Mouse (Mus musculus) kidney, postnatal 10 days (tissue): ENCODE results near the gene Zfp628.
A peak's percentile ranks its signal among the peaks of the same experiment; 100 is the strongest.

ENCODE experiments used
- DNase-seq: peaks from one replicate; pipeline ENCODE4 v3.0.0; 2021; ENCODE audit warnings: mixed read lengths

The Zfp628 gene

DNA sequence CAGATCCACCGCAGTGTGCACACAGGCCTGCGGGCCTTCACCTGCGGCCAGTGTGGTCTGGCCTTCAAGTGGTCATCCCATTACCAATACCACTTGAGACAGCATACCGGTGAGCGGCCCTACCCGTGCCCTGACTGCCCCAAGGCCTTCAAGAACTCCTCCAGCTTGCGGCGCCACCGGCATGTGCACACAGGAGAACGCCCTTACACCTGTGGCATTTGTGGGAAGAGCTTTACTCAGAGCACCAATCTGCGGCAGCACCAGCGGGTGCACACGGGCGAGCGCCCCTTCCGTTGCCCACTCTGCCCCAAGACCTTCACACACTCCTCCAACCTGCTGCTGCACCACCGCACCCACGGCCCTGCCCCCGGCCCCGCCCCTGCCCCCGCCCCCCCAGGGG lies 4.1 kb downstream of the Zfp628 start:
- DNase-seq: no peak

DNA sequence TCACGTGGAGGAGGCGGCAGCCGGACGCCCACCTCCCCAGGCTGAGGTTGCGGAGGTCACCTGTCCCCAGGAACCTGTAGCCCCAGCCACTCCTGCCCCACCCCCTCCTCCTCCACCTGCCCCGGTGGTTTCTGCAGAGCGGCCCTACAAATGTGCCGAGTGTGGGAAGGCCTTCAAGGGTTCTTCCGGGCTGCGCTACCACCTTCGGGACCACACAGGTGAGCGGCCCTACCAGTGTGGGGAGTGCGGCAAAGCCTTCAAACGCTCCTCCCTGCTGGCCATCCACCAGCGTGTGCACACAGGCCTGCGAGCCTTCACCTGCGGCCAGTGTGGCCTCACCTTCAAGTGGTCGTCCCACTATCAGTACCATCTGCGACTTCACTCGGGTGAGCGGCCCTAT lies 5.0 kb downstream of the Zfp628 start:
- DNase-seq: no peak

DNA sequence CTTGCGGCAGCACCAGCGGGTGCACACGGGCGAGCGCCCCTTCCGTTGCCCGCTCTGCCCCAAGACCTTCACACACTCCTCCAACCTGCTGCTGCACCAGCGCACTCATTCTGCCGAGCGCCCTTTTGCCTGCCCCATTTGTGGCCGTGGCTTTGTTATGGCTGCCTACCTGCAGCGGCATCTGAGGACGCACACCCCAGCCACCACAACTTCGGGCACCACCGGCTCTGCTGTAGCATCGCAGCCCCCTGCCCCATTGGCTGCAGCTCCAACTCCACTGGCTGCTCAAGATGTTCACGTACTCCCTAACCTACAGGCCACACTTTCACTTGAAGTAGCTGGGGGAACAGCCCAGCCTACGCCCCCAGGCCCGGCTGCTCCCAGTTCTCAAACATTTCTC lies 5.5 kb downstream of the Zfp628 start:
- no peak for DNase-seq

DNA sequence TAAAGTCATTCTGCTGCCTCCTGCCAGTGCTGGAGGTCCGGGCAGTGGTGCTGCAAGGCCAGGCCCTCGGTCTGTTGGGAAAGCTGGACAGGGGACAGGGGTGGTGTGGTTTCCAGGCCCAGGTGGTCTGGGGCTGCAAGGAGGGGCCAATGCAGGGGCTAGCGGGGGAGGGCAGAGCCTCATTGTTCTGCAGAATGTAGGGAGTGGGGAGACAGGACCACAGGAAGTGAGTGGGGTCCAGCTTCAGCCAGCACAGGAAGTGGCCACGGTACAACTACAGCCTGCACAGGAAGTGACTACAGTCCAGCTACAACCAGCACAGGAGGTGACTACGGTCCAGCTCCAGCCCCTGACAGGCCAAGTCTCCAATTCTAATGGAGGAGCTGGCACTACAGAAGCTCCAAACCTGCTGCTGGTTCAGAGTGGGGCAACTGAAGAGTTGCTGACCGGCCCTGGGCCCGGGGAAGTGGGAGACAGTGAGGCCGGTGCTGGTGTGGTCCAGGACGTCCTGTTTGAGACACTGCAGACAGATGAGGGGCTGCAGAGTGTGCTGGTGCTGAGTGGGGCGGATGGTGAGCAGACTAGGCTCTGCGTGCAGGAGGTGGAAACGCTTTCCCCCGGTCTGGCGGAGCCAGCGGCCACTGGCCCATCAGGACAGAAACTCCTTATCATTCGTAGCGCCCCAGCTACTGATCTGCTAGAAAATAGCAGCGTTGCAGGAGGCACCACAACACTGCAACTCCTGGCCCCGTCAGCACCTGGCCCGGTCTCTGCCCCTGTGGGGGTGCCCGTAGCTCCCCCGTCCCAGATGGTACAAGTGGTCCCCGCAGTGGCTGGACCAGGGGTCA lies 6.2 kb downstream of the Zfp628 start:
- peak; percentile 54 for DNase-seq

DNA sequence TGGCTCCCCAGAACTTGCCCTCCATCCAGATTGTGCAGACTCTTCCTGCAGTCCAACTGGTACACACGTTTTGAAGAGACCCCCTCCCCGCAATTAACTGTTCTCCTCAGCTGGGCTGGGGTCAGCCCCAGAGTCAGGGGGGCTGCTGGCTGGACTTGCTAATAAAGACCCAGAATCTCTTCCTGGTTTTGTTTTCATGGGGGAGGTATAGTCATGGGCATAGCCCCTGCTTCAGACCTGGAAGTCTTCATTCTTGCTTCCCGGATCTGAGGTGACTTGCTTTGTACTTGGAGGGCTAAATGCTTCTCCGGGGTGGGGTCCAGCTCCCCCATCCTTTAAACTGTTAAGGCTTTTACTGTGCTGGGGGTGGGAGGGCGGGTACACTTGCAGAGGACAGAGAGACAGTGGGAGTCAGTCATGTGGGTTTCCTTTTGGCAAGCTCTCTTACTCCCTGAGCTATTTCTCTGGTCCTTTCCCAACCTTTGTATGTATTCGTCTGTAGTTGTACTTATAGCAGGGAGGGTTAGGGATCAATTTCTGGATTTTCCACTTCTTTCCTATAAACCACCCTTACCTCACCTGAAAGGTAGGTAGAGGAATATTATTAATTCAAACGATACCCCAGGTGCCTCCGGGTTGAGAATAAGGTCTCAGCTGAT lies 6.9 kb downstream of the Zfp628 start, which contains the start of gene Nat14:
Gene Nat14, plus strand, starts transcription at position 205 of the 659 bp plus-strand sequence.
- DNase-seq: no peak

DNA sequence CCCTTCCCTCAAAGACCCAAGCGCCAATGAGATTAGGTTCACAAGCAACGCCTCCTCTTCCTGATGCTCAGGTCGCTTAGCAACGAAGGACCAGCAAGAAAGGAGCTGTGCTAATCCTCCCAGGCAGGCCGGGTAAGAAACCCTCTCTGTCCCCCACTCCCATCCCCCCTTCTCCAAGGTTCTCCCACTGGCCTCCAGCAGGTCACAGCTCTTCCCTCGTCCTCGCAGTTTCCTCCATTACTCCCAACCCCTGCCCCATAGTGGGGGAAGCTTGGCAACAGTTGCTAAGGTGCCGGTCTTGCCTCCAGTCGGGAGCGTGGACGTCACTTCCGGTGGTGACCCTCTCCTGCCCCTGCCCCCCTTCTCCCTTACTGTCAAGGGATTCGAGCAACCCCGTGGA lies 7.5 kb downstream of the Zfp628 start:
- DNase-seq: peak; percentile 87

DNA sequence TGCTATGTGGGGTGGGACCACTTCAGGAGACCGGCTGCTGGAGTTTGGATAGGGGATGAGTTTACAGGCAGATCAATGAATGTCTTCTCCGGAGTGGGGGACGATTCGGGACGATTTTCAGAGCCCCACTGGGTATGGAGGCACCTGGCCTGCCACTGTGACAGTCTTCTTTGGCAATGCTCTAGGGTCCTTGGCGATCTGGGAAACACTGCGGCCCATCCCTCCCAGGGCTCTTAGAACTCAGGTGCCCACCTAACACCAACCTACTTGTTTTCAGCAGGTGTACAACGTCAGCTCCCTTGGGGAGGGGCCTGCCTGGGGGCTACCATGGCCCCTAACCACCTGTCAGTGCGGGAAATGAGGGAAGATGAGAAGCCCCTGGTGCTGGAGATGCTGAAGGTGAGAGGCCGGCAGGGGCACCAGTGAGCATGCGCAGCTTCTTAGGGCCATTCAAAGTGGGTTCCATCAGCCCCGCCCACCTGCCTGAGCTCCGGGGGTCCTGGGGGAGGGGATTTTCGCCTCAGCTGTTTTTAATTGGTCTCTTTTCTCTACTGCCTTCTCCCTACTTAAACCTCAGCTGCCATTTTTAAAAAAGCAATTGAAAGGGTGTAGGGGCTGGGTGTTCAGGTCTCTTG lies 8.0 kb downstream of the Zfp628 start:
- peak; percentile 73 for DNase-seq

DNA sequence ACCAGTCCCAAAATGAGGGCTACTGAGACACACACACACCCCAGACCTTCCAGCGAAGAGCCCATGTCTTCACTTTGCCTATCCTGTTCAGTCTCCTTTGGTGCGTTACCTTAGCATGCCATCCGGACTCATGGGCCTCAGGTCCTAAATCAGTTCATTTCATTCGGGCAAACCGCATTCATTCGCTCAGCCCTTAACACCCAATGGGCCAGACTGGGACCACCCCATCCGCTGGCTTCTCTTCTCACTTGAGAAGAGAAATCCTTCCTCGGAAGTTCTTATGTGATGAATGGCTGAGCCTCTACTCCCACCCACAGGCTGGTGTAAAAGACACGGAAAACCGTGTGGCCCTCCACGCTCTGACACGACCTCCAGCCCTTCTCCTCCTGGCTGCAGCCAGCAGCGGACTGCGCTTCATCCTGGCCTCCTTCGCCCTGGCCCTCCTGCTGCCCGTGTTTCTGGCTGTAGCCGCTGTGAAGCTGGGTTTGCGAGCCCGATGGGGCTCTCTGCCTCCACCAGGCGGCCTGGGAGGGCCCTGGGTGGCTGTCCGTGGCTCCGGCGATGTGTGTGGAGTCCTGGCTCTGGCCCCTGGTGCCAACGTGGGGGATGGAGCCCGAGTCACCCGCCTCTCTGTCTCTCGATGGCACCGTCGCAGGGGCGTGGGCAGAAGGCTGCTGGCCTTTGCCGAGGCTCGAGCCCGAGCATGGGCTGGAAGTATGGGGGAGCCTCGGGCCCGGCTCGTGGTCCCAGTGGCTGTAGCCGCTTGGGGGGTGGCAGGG lies 8.8 kb downstream of the Zfp628 start:
- DNase-seq: peak; percentile 71

DNA sequence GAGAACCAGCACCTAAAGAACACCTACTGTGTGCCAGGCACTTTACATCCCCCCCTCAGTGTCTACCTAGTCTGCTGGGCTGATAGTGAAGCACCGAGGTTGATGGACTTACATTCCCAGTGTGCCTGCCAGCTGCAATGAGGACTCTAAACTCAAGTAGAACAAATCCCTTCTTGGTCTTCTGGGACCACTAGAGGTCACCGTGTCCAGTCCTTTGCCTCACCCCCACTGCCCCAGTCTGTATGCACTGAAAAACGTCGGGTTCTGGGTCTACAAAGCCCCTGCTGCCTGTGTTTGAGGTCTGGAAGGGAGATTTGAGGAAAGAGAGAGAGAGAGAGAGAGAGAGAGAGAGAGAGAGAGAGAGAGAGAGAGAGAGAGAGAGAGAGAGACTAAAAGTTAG lies 9.5 kb downstream of the Zfp628 start:
- no peak for DNase-seq

DNA sequence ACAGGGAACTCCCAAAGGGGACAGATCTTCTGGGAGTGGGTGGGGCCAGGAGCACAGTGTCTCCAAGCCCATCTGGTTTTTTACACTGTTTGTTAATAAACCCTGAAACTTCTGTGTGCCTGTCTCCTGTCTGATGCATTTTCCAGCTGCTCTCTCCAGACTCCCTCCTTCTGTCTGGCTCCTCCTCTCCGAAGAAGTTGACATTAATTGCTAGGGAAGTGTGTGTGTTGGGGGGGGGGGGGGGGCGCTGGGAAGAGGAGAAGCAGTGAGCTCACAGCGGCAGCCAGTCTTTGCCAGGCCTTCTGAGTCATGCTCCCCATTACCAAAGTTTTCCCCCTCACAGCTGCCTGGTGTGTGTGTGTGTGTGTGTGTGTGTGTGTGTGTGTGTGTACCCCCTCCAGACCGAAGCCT lies 9.9 kb downstream of the Zfp628 start:
- peak; percentile 57 for DNase-seq

DNA sequence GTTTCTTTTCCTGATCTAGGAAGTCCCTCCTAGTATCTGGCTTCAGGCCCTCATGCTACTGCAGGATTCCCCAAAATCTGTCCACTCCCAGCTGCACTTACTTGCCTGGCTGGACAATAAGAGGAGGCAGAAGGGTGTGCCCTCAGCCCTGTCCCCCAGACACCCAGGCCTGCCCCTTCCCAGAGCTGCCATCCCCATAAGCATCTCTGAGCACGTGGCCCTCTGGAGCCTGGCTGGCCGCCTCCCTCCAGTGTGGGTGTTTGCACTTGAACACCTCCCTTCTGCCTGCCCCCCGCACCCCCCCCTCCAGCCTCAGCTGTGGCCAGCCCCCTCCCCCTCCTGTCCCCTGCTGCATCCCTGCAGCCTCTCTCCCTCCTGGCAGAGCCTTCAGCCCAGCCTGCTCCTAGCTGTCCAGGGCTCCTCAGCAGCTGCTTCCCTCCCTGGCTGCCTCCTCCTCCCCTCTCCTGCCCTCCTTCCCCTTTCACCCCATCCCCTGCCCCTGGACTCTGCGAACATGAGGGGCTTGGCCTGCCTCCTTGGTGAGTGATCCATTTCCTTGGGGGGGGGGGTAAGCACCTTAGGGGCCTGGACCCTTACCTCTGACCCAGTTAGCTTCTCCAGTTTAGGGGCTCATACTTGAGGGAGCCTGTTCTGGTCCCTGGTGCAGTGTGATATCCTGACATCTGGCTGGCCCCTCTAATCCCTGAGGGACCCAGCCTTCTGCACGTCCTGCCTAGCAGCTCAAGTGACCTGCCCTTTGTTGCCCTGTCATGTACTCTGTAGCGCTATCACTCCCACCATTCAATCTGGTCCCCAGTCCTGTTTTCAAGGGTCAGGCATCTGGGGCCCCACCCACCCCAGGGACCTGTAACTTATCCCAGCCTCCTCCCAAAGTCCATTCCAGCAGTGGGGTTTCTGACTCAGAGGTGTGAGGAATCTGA lies 10.7 kb downstream of the Zfp628 start, which contains the start of gene Ssc5d:
Gene Ssc5d, plus strand, starts transcription at position 345 of the 941 bp plus-strand sequence.
- peak; percentile 74 for DNase-seq

DNA sequence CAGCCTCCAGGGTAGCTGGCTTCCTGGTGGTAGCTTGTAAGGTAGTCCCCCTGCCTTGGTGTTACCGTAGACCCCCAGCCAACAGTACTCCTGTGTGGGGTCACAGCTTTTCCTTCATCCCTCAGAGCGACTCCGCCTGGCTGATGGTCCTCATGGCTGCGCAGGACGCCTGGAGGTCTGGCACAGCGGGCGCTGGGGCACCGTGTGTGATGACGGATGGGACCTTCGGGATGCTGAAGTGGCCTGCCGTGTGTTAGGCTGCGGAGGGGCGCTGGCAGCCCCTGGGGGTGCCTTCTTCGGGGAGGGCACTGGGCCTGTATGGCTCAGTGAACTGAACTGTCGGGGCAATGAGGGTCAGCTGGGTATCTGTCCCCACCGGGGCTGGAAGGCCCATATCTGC lies 11.8 kb downstream of the Zfp628 start:
- DNase-seq: no peak

DNA sequence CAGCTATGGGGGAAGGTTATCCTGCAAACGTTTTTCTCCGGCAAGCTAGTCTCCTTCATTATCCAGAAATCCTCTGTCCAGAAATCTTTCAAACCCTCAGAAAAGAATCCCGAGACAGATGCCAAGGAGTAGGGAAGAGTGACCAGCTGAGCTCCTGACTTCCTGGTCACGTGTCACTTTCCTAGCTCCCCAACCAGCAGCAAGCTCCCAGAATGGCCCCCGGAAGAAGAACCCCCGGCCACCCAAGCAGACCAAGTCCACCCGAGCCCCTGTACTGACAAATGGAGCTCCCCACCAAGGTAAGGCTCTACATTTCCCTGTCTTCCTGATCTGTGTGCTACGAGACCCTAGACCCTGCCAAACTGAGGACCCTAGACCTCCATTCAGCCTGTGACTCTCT lies 12.7 kb downstream of the Zfp628 start:
- DNase-seq: peak; percentile 45

DNA sequence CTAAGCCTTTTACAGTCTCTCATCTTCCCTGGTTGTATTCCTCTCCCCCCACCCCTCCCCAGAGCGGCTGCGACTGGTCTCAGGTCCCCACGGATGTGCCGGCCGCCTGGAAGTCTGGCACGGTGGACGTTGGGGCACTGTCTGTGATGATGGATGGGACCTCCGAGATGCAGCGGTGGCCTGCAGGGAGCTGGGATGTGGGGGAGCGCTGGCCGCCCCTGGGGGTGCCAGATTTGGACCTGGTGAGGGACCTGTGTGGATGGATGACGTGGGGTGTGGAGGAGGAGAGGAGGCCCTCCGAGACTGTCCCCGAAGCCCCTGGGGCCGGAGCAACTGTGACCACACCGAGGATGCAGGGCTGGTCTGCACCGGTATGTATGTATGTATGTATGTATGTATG lies 13.3 kb downstream of the Zfp628 start:
- DNase-seq: no peak

DNA sequence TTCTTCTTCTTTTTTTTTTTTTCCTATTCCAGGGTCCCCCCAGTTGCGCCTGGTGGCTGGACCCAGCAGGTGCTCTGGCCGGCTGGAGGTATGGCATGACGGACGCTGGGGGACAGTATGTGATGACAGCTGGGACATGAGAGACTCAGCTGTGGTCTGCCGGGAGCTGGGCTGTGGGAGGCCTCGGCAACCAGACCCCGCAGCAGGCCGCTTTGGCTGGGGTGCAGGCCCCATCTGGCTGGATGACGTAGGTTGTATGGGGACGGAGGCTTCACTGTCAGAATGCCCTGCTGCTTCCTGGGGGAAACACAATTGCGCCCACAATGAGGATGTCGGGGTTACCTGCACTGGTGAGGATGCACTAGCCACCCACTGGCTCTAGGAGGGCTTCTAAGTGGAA lies 18.1 kb downstream of the Zfp628 start:
- DNase-seq: no peak

DNA sequence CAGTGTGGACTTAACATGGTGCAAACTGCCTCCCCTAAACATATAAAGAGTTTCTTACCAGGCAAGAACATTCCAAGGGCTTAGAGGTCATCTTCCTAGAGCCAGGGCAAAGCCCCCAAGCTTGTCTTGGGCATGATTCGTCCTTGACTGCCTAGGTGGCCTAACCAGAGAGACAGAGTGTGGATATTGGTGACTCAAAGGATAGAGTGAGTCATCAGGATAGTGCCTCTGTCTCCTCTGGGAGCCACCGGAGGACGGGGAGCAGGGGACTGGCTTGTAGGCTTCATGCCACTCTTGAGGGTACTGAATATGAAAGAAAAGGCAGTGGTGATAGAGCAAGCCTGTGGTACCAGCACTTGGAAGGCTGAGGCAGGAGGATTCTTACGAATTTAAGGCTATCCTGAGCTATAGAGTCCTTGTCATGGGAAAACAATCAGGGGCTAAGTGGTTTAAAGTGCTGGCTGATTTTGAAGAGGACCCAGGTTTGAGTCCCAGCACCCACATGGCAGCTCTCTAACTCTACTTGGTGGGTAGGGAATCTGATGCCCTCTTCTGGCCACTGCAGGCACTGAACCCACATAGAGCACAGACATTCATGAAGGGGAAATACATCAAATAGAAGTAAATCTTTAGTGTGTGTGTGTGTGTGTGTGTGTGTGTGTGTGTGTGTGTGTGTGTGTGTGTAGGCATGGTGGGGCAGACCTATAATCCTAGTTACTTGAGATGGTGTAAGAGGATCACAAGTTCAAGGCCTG lies 19.3 kb downstream of the Zfp628 start:
- no peak for DNase-seq

DNA sequence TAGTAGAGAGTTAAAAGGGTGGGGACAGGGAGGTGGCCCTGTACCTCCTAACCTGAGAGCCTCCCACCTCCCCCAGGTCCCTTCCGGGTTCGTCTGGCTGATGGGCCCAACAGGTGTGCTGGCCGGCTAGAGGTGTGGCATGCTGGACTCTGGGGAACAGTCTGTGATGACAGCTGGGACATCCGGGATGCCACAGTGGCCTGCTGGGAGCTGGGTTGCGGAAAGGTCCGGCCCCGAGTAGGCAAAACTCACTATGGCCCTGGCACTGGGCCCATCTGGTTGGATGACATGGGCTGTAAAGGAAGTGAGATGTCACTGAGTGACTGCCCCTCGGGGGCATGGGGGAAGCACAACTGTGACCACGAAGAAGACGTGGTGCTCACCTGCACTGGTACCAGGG lies 21.8 kb downstream of the Zfp628 start:
- DNase-seq: no peak

DNA sequence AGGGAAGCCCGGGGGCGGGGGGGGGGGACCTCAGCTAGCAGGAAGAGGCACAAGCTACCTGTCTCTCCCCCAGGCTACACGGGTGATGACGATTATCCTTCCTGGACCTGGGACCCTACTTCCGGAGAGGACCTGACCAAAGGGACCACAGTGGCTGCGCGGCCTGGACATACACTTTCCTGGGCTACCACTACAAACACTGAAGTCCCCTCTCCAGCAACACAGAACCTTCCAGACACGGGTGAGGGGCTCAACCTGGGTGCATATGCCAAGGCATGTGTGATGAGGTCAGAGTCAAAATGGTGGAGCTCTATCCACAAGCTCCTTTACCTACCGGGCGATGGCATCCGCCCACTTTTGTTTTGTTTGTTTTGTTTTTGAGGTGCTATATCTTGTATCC lies 22.4 kb downstream of the Zfp628 start:
- DNase-seq: no peak

DNA sequence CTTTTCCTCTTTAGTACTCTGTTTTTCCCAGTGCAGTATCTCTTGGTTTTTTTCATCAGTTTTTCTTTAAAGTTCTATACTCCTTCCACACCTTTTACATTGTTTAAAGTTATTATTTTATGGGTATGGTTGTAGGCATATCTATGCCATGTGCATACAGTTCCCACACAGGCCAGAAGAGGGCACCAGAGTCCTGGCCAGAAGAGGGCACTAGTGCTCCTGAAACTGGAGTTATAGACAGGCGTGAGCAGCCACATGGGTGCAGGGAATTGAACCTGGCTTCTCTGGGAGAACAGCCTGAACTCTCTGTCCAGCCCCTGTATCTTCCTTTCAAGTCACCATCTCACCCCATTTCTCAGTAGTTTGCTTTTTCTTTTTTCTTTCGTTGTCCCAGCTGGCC lies 23.4 kb downstream of the Zfp628 start:
- DNase-seq: peak; percentile 86

DNA sequence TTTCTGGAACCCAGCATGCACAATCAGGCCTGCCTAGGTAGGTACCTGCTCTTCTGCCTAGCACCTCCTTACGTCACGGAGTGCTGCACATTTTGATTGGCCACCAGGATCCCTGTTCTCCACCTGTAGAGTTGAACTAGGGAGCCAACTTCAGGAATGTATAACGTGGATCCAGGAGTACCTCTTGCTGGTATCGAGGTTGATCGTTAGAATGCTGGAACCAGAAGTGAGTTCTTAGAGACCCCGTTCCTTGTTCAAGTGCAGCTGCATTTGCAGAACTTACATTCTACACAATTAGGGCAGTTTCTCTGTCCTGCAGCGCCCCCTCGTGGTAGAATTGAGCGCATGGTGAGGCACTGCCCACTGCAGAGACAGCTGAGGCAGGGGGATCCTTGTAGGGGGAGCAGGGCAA lies 25.1 kb downstream of the Zfp628 start:
- peak; percentile 91 for DNase-seq

DNA sequence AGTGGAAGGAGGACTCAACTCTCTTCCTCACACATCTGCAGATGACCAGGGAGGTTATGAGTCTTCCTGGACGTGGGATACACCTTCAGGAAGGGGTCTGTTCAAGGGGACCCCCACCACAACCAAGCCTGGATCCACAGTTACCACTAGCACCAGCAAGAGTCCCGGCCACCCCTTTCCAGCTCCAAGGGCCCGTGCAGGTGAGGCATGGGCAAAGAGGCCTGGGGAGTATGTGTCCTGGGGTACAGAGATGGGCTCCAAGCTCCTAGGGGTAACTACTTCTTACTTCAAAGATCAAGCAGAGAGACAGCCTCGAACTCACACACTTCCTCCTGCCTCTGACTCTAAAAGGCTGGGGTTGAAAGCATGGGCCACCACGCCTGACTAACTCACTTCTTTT lies 27.7 kb downstream of the Zfp628 start:
- no peak for DNase-seq
